Mouse (Mus musculus) yolk sac, embryonic 10.5 days (tissue): ENCODE results near the gene Slfn9.
"Not testable (repeated sequence)": the region's sequence is repeated elsewhere in the genome, so short reads cannot be mapped to it uniquely, and the experiment has no call there.

Source experiments
- DNase-seq: peaks from one replicate; pipeline ENCODE4 v3.0.0-alpha.2; 2017; ENCODE audit warnings: low spot score

Slfn9 gene

DNA sequence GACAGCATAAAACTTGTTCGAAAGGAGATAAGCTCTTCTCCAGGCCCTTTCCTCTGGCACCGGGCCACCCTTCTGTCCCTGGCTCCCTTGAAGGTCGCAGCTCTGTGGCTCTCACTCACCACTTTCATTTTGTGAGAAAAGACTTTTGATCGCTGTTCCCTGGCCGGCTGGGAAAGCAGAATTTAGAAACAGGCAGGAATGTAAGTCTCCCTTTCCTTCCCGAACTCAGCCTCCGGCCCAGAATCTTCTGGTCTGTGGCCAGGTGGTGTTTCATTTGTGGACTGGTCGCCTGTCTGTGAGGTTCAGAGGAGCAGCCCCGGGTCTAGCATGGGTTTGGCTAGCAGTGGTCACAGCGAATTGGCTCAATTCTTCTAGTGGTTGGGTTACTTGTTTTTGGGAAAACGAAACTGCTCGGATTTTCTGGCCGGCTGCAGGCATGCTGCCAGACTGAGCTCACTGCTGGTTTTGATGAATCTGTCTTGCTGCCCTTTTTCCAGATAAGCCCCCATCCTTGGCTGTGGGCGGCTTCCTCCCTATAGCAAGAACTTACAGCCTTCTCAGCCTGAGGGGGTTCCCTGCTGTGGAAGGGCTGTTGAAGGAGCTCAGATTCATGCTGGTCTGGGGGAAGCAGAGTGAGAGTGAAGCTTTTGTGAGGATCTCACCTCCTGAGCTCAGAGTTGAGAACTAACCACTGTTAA, at the start of gene Slfn9:
TSS of gene Slfn9 (minus strand) at position 362 of the 698 bp plus-strand sequence.
- DNase-seq, result peak; percentile 15

GRCm38 (mm10) chr11:83041000-83041399, 49.4 kb upstream of the Slfn9 start:
- no peak for DNase-seq

GRCm38 (mm10) chr11:83040325-83040724, 48.7 kb upstream of the Slfn9 start:
- no peak for DNase-seq

GRCm38 (mm10) chr11:83039796-83040195, 48.2 kb upstream of the Slfn9 start:
- no peak for DNase-seq

- DNase-seq, result no peak
Observed at GRCm38 (mm10) chr11:83039156-83039555, 47.5 kb upstream of the Slfn9 start.

- DNase-seq, result not testable (repeated sequence)
Observed at GRCm38 (mm10) chr11:83038686-83039085, 47.1 kb upstream of the Slfn9 start.

DNA sequence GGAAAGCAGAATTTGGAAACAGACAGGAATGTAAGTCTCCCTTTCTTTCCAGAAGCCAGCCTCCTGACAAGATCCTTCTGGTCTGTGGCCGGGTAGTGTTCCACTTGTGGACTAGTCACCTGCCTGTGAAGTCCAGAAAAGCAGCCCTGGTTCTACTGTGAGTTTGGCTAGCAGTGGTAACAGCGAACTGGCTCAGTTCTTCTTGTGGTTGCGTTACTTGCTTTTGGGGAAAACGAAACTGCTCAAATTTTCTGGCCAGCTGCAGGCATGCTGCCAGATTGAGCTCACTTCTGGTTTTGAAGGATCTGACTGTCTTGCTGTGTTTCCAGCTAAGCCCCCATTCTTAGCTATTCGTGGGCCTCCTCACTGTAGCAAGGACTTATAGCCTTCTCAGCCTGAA, 29.0 kb upstream of the Slfn9 start, which contains the start of gene Slfn8:
TSS of gene Slfn8 (minus strand) at position 190 of the 400 bp plus-strand sequence.
- DNase-seq, result no peak

- DNase-seq, result not testable (repeated sequence)
Observed at GRCm38 (mm10) chr11:83019561-83020519, 28.2 kb upstream of the Slfn9 start.

DNA sequence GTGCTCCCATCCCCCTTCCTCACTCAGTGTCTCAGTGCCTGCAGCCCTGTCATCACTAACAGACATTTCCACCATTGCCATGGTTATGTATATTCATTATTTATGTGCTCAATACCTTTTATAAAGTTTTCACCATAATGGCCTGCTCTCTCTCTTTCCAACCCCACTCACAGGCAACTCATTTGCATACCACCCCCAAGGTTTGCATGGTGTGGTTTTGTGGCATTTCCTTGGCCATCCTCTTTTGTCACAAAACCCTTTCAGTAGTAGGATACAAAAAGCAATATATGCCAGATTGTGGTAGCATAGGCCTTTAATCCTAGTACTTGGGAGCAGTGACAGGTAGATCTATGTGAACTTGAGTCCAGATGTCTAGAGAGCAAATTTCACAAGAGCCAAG, 24.5 kb upstream of the Slfn9 start:
- DNase-seq, result no peak

DNA sequence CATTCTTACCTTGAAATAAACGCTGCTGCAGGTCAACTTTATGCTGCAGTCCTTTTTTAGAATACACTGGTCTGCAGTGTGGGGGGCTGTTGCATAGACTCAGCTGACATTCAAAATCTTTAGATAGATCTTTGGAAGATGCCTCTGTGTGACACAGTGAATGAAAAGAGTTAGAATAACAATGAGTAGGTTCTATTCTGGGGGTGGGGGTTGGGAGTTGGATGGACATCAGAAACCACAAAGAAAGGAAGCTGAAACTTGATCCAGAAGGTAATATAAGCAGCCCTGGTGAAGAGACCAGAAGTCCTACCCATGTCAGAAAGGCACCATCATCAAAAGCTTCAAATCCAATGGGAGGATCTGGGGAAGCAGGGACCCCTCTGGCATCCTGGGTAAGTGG, 21.7 kb upstream of the Slfn9 start:
- no peak for DNase-seq

DNA sequence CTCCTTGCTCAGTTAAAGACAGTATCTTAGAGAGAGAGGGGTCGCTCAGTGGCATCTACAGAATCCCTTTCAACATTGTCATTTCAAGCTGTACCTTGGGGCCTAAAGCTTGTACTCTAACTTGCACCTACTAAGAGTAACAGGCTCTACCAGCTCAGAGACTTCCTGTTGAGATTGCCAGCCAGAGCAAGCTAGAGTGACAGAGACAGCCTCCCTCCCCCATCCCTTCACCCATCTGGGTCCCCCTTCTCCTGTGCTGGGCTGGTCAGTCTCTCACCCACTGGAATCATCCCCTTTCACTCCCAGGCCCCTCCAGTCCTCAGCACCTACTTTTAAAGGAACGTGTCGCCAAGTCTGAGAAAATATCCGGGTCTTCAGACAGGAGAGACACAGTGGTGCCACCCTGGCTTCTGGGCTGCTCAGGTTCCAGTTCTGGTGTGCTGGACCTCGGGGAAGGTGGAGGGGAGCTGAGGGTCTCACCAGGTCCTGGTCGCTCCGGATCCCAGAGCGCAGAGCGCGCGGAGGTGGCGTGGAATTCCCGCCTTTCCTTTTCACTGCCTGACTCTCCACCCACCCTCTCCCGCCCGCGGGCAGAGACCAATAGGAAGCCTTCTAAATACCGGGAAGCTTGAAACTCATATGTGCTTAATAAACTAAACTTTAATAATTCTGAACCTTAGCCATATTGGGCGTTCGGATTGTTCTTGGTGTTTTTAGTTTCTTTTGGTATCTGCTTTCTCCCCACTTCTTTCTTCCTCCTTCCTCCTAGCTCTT, 831 bp downstream of the Slfn9 start:
- peak; percentile 23 for DNase-seq

DNA sequence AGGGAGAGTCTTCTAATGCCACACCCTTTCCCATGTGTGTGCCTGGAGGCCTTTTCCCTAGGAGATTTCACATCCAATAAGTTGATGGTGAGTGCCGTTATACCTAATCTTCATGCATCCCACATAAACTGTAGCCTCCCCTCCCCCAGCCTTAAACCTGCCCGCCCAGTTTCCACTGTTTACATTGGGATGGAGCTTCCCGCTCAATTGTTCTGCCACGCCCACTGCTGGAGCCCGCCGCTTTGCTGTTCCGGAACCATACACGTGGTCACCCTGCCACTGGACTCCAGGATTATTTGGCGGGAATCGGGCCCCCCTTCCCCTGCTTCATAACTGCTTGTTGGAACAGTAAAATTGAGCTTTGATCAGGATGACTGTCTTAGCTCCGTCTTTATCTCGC, 2.3 kb downstream of the Slfn9 start:
- DNase-seq, result no peak

- no peak for DNase-seq
Observed at GRCm38 (mm10) chr11:82987621-82988020, 4.0 kb downstream of the Slfn9 start.

GRCm38 (mm10) chr11:82983193-82983592, 8.4 kb downstream of the Slfn9 start:
- DNase-seq, result no peak

- DNase-seq, result not testable (repeated sequence)
Observed at GRCm38 (mm10) chr11:82982409-82982808, 9.2 kb downstream of the Slfn9 start.

DNA sequence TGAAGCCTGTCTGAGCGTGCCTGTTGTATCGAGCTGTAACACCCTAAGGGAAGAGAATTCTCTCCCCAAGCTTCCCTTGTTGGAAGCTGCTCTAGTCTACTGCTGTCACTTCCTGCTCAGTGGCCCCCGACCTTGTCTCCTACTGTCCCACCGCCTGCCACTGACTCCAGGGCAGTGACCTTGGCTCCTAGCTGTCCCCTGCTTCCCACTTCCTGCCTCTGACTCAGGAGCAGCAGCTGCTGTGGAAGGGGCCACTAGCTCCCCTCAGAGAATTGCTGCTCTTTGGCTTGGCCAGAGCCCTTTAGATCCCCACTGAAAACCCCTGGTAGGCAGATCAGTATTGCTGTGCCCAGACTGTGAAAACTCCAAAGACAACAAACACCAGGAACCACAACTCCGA, 17.7 kb downstream of the Slfn9 start:
- no peak for DNase-seq

- DNase-seq, result no peak
Observed at GRCm38 (mm10) chr11:82971590-82971974, 20.0 kb downstream of the Slfn9 start.

DNA sequence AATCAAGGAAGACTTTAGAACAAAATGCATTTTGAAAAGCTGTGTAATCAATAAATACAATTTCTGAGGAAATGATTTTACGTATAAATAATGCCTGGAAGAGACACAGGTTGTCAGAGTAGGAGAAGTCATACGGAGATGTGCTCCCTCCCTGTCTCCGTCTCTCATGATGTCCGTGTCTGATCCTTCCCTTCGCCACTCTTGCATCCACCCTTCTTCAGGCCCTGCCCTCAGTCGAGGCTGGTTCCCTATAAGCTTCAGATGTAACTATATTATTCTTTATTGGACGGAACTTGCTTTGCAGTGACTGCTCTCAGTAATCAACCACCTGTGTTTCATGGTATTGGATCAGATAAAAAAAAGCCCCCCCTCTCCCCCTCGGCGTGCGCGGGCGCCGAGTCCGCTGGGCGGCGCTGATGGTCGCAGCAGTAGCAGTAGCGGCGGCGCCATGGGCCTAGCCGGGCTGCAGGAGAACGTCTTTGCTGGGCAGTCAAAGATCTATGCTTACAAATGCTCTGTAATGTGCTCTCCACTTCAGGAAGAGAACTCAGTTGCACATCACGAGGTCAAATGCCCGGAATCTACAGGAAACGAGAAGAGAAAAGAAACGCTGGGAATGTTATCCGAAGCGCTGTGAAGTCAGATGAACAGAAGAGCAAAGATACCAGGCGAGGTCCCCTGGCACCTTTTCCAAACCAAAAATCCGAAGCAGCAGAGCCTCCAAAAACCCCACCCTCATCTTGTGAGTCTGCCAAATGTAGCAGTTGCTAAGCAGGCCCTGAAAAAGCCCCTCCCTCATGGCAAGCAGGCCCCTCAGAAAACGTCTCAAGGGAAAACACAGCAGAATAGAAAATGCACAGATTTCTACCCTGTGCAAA, 20.7 kb downstream of the Slfn9 start:
- DNase-seq, result peak; percentile 18

GRCm38 (mm10) chr11:82962215-82962614, 29.4 kb downstream of the Slfn9 start:
- DNase-seq, result no peak

GRCm38 (mm10) chr11:82961743-82962142, 29.9 kb downstream of the Slfn9 start:
- no peak for DNase-seq

- DNase-seq, result no peak
Observed at GRCm38 (mm10) chr11:82959613-82960012, 32.0 kb downstream of the Slfn9 start.
